Mouse (Mus musculus): ENCODE data around the gene Minpp1.
"Not testable (repeated sequence)": the region's sequence is repeated elsewhere in the genome, so short reads cannot be mapped to it uniquely, and the experiment has no call there.

The Minpp1 gene

GRCm38 (mm10) chr19:32485681-32486105, at the start of gene Minpp1:
Gene Minpp1 (plus strand): TSS chr19:32485769.
- peak; percentile 73 for DNase-seq (ENCODE audit: low read depth, low spot score)

- DNase-seq (ENCODE audit: low read depth, low spot score), result peak; percentile 17
Observed at GRCm38 (mm10) chr19:32439356-32439755, 46.2 kb upstream of the Minpp1 start.

GRCm38 (mm10) chr19:32441568-32441967, 44.0 kb upstream of the Minpp1 start:
- peak; percentile 46 for DNase-seq (ENCODE audit: low read depth, low spot score)

- no peak for DNase-seq (ENCODE audit: low read depth, low spot score)
Observed at GRCm38 (mm10) chr19:32448931-32449330, 36.6 kb upstream of the Minpp1 start.

GRCm38 (mm10) chr19:32452231-32452630, 33.3 kb upstream of the Minpp1 start:
- no peak for DNase-seq (ENCODE audit: low read depth, low spot score)

- no peak for DNase-seq (ENCODE audit: low read depth, low spot score)
Observed at GRCm38 (mm10) chr19:32456744-32457143, 28.8 kb upstream of the Minpp1 start.

GRCm38 (mm10) chr19:32457631-32458030, 27.9 kb upstream of the Minpp1 start:
- not testable (repeated sequence) for DNase-seq (ENCODE audit: low read depth, low spot score)

GRCm38 (mm10) chr19:32463037-32463436, 22.5 kb upstream of the Minpp1 start:
- no peak for DNase-seq (ENCODE audit: low read depth, low spot score)

- DNase-seq (ENCODE audit: low read depth, low spot score), result no peak
Observed at GRCm38 (mm10) chr19:32465228-32465627, 20.3 kb upstream of the Minpp1 start.

- DNase-seq (ENCODE audit: low read depth, low spot score), result no peak
Observed at GRCm38 (mm10) chr19:32466478-32466877, 19.1 kb upstream of the Minpp1 start, which contains the start of gene Rpl9-ps6. Gene Rpl9-ps6 (minus strand): TSS chr19:32466578.

GRCm38 (mm10) chr19:32467325-32467724, 18.2 kb upstream of the Minpp1 start:
- no peak for DNase-seq (ENCODE audit: low read depth, low spot score)

- peak; percentile 79 for DNase-seq (ENCODE audit: low read depth, low spot score)
Observed at GRCm38 (mm10) chr19:32470059-32470497, 15.5 kb upstream of the Minpp1 start.

GRCm38 (mm10) chr19:32470570-32471263, 14.9 kb upstream of the Minpp1 start:
- no peak for DNase-seq (ENCODE audit: low read depth, low spot score)

- no peak for DNase-seq (ENCODE audit: low read depth, low spot score)
Observed at GRCm38 (mm10) chr19:32476016-32476711, 9.4 kb upstream of the Minpp1 start.

GRCm38 (mm10) chr19:32476712-32477052, 8.9 kb upstream of the Minpp1 start:
- no peak for DNase-seq (ENCODE audit: low read depth, low spot score)

- no peak for DNase-seq (ENCODE audit: low read depth, low spot score)
Observed at GRCm38 (mm10) chr19:32480255-32480654, 5.3 kb upstream of the Minpp1 start.

- no peak for DNase-seq (ENCODE audit: low read depth, low spot score)
Observed at GRCm38 (mm10) chr19:32480791-32481442, 4.7 kb upstream of the Minpp1 start.

GRCm38 (mm10) chr19:32481511-32481910, 4.1 kb upstream of the Minpp1 start:
- DNase-seq (ENCODE audit: low read depth, low spot score), result no peak

GRCm38 (mm10) chr19:32484941-32485660, 468 bp upstream of the Minpp1 start:
- DNase-seq (ENCODE audit: low read depth, low spot score), result peak; percentile 61

GRCm38 (mm10) chr19:32486106-32486724, 646 bp downstream of the Minpp1 start:
- peak; percentile 61 for DNase-seq (ENCODE audit: low read depth, low spot score)

GRCm38 (mm10) chr19:32487595-32488255, 2.2 kb downstream of the Minpp1 start:
- DNase-seq (ENCODE audit: low read depth, low spot score), result no peak
